Mouse (Mus musculus) gastrocnemius, postnatal 25 days (tissue): Measurements from ENCODE around the gene Unc79. TPM values are rescaled to one million over a fixed set of nuclear protein-coding genes. Genes with fewer than 3 reads are reported as not detected.
A peak's percentile ranks its signal among the peaks of the same experiment; 100 is the strongest.

Experiments
- DNase-seq: peaks from one replicate; pipeline ENCODE4 v3.0.0; 2022
- total RNA-seq, 2 experiments: library from RNA; stranded (reverse); gene quantifications; 1 replicate in 1 of 2; 2 replicates in 1 of 2; pipeline ENCODE4 v1.2.3; 2021

Unc79 gene
- total RNA-seq, 2 experiments from 2014 or later = 0.13 to 0.20 TPM

GRCm38 (mm10) chr12:103041401-103041800, 92.7 kb downstream of the Unc79 start:
- no peak for DNase-seq

- peak; percentile 13 for DNase-seq
Observed at GRCm38 (mm10) chr12:103042711-103043110, 94.1 kb downstream of the Unc79 start.

GRCm38 (mm10) chr12:103044422-103044821, 95.8 kb downstream of the Unc79 start:
- no peak for DNase-seq

- no peak for DNase-seq
Observed at GRCm38 (mm10) chr12:103049865-103050264, 101.2 kb downstream of the Unc79 start.

GRCm38 (mm10) chr12:103059321-103060053, 110.8 kb downstream of the Unc79 start:
- DNase-seq = no peak

- no peak for DNase-seq
Observed at GRCm38 (mm10) chr12:103060791-103061190, 112.1 kb downstream of the Unc79 start.

- no peak for DNase-seq
Observed at GRCm38 (mm10) chr12:103062133-103062532, 113.5 kb downstream of the Unc79 start.

GRCm38 (mm10) chr12:103064944-103065343, 116.3 kb downstream of the Unc79 start:
- DNase-seq = no peak

- DNase-seq = no peak
Observed at GRCm38 (mm10) chr12:103068161-103068560, 119.5 kb downstream of the Unc79 start.

- no peak for DNase-seq
Observed at GRCm38 (mm10) chr12:103069565-103069964, 120.9 kb downstream of the Unc79 start.

- DNase-seq = no peak
Observed at GRCm38 (mm10) chr12:103073953-103074352, 125.3 kb downstream of the Unc79 start.

GRCm38 (mm10) chr12:103078751-103079150, 130.1 kb downstream of the Unc79 start:
- no peak for DNase-seq

GRCm38 (mm10) chr12:103080055-103080454, 131.4 kb downstream of the Unc79 start:
- DNase-seq = no peak

- DNase-seq = no peak
Observed at GRCm38 (mm10) chr12:103091831-103092230, 143.2 kb downstream of the Unc79 start.

- no peak for DNase-seq
Observed at GRCm38 (mm10) chr12:103095160-103095559, 146.5 kb downstream of the Unc79 start.

- DNase-seq = peak; percentile 8
Observed at GRCm38 (mm10) chr12:103099185-103099584, 150.5 kb downstream of the Unc79 start.

- DNase-seq = no peak
Observed at GRCm38 (mm10) chr12:103100088-103100487, 151.4 kb downstream of the Unc79 start.

- no peak for DNase-seq
Observed at GRCm38 (mm10) chr12:103103041-103103440, 154.4 kb downstream of the Unc79 start.

GRCm38 (mm10) chr12:103103601-103104000, 154.9 kb downstream of the Unc79 start:
- DNase-seq = no peak

- no peak for DNase-seq
Observed at GRCm38 (mm10) chr12:103109301-103109700, 160.6 kb downstream of the Unc79 start.

GRCm38 (mm10) chr12:103116639-103117038, 168.0 kb downstream of the Unc79 start:
- no peak for DNase-seq

GRCm38 (mm10) chr12:103117517-103118193, 169.0 kb downstream of the Unc79 start:
- no peak for DNase-seq

GRCm38 (mm10) chr12:103121928-103122327, 173.3 kb downstream of the Unc79 start:
- DNase-seq = no peak

- DNase-seq = no peak
Observed at GRCm38 (mm10) chr12:103123861-103124260, 175.2 kb downstream of the Unc79 start.
